Mouse (Mus musculus): ENCODE data around the gene Cnksr3. TPM values are rescaled to one million over a fixed set of nuclear protein-coding genes. Genes with fewer than 3 reads are reported as not detected.
A peak's percentile ranks its signal among the peaks of the same experiment; 100 is the strongest.

Cnksr3 gene
- polyA plus RNA-seq, 1 experiment, result 11.4 TPM

DNA sequence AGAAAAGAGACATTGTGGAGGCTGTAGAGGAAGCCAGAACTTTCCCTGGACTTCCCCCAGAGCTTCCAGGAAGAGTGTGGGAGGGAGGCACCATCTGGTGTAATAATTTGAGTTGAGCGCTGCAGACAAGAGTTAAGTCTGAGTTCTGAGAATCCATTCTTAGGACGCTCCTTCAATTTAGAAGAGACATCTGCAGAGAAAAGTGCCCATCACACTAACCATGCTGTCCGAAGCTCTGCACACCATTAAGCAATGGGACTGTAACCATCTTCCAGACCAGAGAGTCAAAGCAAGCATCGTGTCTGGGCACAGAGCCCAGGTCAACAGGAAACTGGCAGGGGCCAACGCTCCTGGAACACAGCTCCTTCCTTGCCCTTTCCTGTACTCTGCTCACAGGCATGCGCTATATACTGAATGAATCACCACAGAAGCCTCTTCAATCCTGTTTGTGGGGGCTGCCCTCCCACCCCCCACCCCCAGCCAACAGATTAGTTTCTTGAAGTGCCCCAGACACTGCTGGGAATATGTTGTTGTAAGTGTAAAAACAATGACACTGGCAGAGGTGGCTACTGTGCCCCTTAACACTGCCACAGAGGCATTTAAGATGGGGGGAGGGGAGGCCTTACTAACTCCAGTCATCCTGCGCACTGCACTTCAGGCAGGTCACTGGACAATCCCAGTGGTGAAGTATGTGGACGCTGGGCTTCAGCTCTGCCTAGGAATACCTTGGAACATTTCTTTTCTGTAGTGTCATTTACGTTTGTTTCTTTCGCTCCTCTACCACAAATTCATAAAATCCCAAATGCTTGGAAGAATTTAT is 93.6 kb downstream of the Cnksr3 start:
- H3K79me2 ChIP-seq (ENCODE audit: control insufficient read depth, insufficient read depth), result no peaks in the 10 kb centered on the region
- TF ChIP-seq REST (IDR thresholded peaks at IDR 0.05; ENCODE audit: insufficient read depth, insufficient read length) (no peak), MYOG (IDR thresholded peaks at IDR 0.05; ENCODE audit: control insufficient read depth in 1 of 3, insufficient read depth in 1 of 3, insufficient read length in 2 of 3, low read depth in 2 of 3) (no peak), TCF3 (IDR thresholded peaks at IDR 0.05; ENCODE audit: insufficient read length, low read depth) (no peak), CEBPB (IDR thresholded peaks at IDR 0.05; ENCODE audit: insufficient read depth, poor library complexity, severe bottlenecking) (peak; percentile 83), E2F4 (IDR thresholded peaks at IDR 0.05; ENCODE audit: insufficient read depth) (no peak), MAX (IDR thresholded peaks at IDR 0.05; ENCODE audit: low read depth) (peak; percentile 36), USF1 (IDR thresholded peaks at IDR 0.05; ENCODE audit: low read depth) (no peak), SRF (IDR thresholded peaks at IDR 0.05; ENCODE audit: control insufficient read depth, insufficient read length, low read depth) (no peak)
- H3K27me3 ChIP-seq (ENCODE audit: control insufficient read depth, insufficient read depth, insufficient read length), result no peaks in the 10 kb centered on the region
- H3K4me2 ChIP-seq (ENCODE audit: low read depth), result peak overlapping the region; percentile 35
- H3K36me3 ChIP-seq (ENCODE audit: control insufficient read depth, insufficient read depth), result peaks cover 10% of the 10 kb centered on the region
- no peak overlapping the region for H3K4me3 ChIP-seq
- no peak overlapping the region for H3ac ChIP-seq (ENCODE audit: control insufficient read depth, insufficient read length)

GRCm38 (mm10) chr10:7117785-7118184 is 94.3 kb downstream of the Cnksr3 start:
- Histone ChIP-seq H3K36me3 (ENCODE audit: control insufficient read depth, insufficient read depth) (peaks cover 10% of the 10 kb centered on the region), H3K79me2 (ENCODE audit: control insufficient read depth, insufficient read depth) (no peaks in the 10 kb centered on the region), H3K27me3 (ENCODE audit: control insufficient read depth, insufficient read depth, insufficient read length) (no peaks in the 10 kb centered on the region), H3K4me2 (ENCODE audit: low read depth) (peak overlapping the region; percentile 35), H3K4me3 (no peak overlapping the region), H3ac (ENCODE audit: control insufficient read depth, insufficient read length) (no peak overlapping the region)
- TF ChIP-seq MAX (IDR thresholded peaks at IDR 0.05; ENCODE audit: low read depth) (no peak), SRF (IDR thresholded peaks at IDR 0.05; ENCODE audit: control insufficient read depth, insufficient read length, low read depth) (no peak), REST (IDR thresholded peaks at IDR 0.05; ENCODE audit: insufficient read depth, insufficient read length) (no peak), USF1 (IDR thresholded peaks at IDR 0.05; ENCODE audit: low read depth) (no peak), TCF3 (IDR thresholded peaks at IDR 0.05; ENCODE audit: insufficient read length, low read depth) (no peak), E2F4 (IDR thresholded peaks at IDR 0.05; ENCODE audit: insufficient read depth) (no peak), TCF12 (IDR thresholded peaks at IDR 0.05; ENCODE audit: insufficient read depth, poor library complexity, severe bottlenecking) (no peak), POLR2A (IDR thresholded peaks at IDR 0.05; ENCODE audit: insufficient read length, low read depth) (no peak), POLR2AphosphoS2 (IDR thresholded peaks at IDR 0.05; ENCODE audit: insufficient read length, low read depth) (no peak), MYOG (IDR thresholded peaks at IDR 0.05; ENCODE audit: control insufficient read depth in 1 of 3, insufficient read depth in 1 of 3, insufficient read length in 2 of 3, low read depth in 2 of 3) (no peak), MYOD1 (IDR thresholded peaks at IDR 0.05; ENCODE audit: control insufficient read depth in 1 of 3, insufficient read length in 2 of 3, low read depth in 2 of 3) (no peak), CEBPB (IDR thresholded peaks at IDR 0.05; ENCODE audit: insufficient read depth, poor library complexity, severe bottlenecking) (no peak)

- Histone ChIP-seq H3K79me2 (ENCODE audit: control insufficient read depth, insufficient read depth) (no peaks in the 10 kb centered on the region), H3K4me2 (ENCODE audit: low read depth) (no peak overlapping the region), H3K27me3 (ENCODE audit: control insufficient read depth, insufficient read depth, insufficient read length) (no peaks in the 10 kb centered on the region), H3K4me3 (no peak overlapping the region), H3K36me3 (ENCODE audit: control insufficient read depth, insufficient read depth) (peaks cover 8% of the 10 kb centered on the region), H3ac (ENCODE audit: control insufficient read depth, insufficient read length) (no peak overlapping the region)
- TF ChIP-seq SRF (IDR thresholded peaks at IDR 0.05; ENCODE audit: control insufficient read depth, insufficient read length, low read depth) (no peak), MAX (IDR thresholded peaks at IDR 0.05; ENCODE audit: low read depth) (no peak), CEBPB (IDR thresholded peaks at IDR 0.05; ENCODE audit: insufficient read depth, poor library complexity, severe bottlenecking) (no peak), USF1 (IDR thresholded peaks at IDR 0.05; ENCODE audit: low read depth) (no peak)
Measured at GRCm38 (mm10) chr10:7114796-7115195, 97.2 kb downstream of the Cnksr3 start.

- no peaks in the 10 kb centered on the region for H3K79me2 ChIP-seq (ENCODE audit: control insufficient read depth, insufficient read depth)
- H3K36me3 ChIP-seq (ENCODE audit: control insufficient read depth, insufficient read depth), result peaks cover 6% of the 10 kb centered on the region
- peak overlapping the region; percentile 95 for H3K4me2 ChIP-seq (ENCODE audit: low read depth)
- TF ChIP-seq REST (IDR thresholded peaks at IDR 0.05; ENCODE audit: insufficient read depth, insufficient read length) (no peak), MYOG (IDR thresholded peaks at IDR 0.05; ENCODE audit: control insufficient read depth in 1 of 3, insufficient read depth in 1 of 3, insufficient read length in 2 of 3, low read depth in 2 of 3) (peak in 1 of 3 experiments; percentile 53), MYOD1 (IDR thresholded peaks at IDR 0.05; ENCODE audit: control insufficient read depth in 1 of 3, insufficient read length in 2 of 3, low read depth in 2 of 3) (peak in 1 of 3 experiments; percentile 68), E2F4 (IDR thresholded peaks at IDR 0.05; ENCODE audit: insufficient read depth) (no peak), MAX (IDR thresholded peaks at IDR 0.05; ENCODE audit: low read depth) (no peak), SRF (IDR thresholded peaks at IDR 0.05; ENCODE audit: control insufficient read depth, insufficient read length, low read depth) (no peak), CEBPB (IDR thresholded peaks at IDR 0.05; ENCODE audit: insufficient read depth, poor library complexity, severe bottlenecking) (0 out of 2 replicates have a peak, but pooled peaks have one; percentile 37), USF1 (IDR thresholded peaks at IDR 0.05; ENCODE audit: low read depth) (no peak), POLR2AphosphoS2 (IDR thresholded peaks at IDR 0.05; ENCODE audit: insufficient read length, low read depth) (no peak), POLR2A (IDR thresholded peaks at IDR 0.05; ENCODE audit: insufficient read length, low read depth) (no peak), TCF12 (IDR thresholded peaks at IDR 0.05; ENCODE audit: insufficient read depth, poor library complexity, severe bottlenecking) (peak; percentile 42), TCF3 (IDR thresholded peaks at IDR 0.05; ENCODE audit: insufficient read length, low read depth) (no peak)
- no peak overlapping the region for H3K4me3 ChIP-seq
- H3K27me3 ChIP-seq (ENCODE audit: control insufficient read depth, insufficient read depth, insufficient read length), result no peaks in the 10 kb centered on the region
- H3ac ChIP-seq (ENCODE audit: control insufficient read depth, insufficient read length), result no peak overlapping the region
Measured at GRCm38 (mm10) chr10:7113747-7114146, 98.3 kb downstream of the Cnksr3 start.

Measured in myocyte (in vitro differentiated cells).